Mouse (Mus musculus): ENCODE data around the gene Eya2. TPM values are rescaled to one million over a fixed set of nuclear protein-coding genes. Genes with fewer than 3 reads are reported as not detected.
"Not testable (repeated sequence)": the region's sequence is repeated elsewhere in the genome, so short reads cannot be mapped to it uniquely, and the experiment has no call there.

Gene Eya2
- total RNA-seq, 4 experiments from 2014 or later = 2.8 to 3.9 (median 3.5) TPM

GRCm38 (mm10) chr2:165769375-165769948 is 174.6 kb downstream of the Eya2 start:
- no peak for DNase-seq (ENCODE audit: low spot score in 2 of 2)

GRCm38 (mm10) chr2:165778927-165779326 is 184.1 kb downstream of the Eya2 start:
- DNase-seq (ENCODE audit: low spot score in 2 of 2) = peak; percentile 64 to 70

- DNase-seq (ENCODE audit: low spot score in 2 of 2) = peak; percentile 59 to 89
These were observed 187.5 kb downstream of the Eya2 start for GRCm38 (mm10) chr2:165782324-165782723.

GRCm38 (mm10) chr2:165785312-165786036 is 190.6 kb downstream of the Eya2 start:
- DNase-seq (ENCODE audit: low spot score in 2 of 2) = no peak

GRCm38 (mm10) chr2:165786467-165786866 is 191.6 kb downstream of the Eya2 start:
- no peak for DNase-seq (ENCODE audit: low spot score in 2 of 2)

- DNase-seq (ENCODE audit: low spot score in 2 of 2) = peak; percentile 44 to 69
These were observed 193.2 kb downstream of the Eya2 start for GRCm38 (mm10) chr2:165788005-165788404.

GRCm38 (mm10) chr2:165788796-165789195 is 194.0 kb downstream of the Eya2 start:
- DNase-seq (ENCODE audit: low spot score in 2 of 2) = no peak

GRCm38 (mm10) chr2:165789667-165790066 is 194.8 kb downstream of the Eya2 start:
- DNase-seq (ENCODE audit: low spot score in 2 of 2) = no peak

GRCm38 (mm10) chr2:165791026-165791425 is 196.2 kb downstream of the Eya2 start:
- no peak for DNase-seq (ENCODE audit: low spot score in 2 of 2)

- peak in 1 of 2 experiments; percentile 56 for DNase-seq (ENCODE audit: low spot score in 2 of 2)
These were observed 196.8 kb downstream of the Eya2 start for GRCm38 (mm10) chr2:165791657-165792056.

- no peak for DNase-seq (ENCODE audit: low spot score in 2 of 2)
These were observed 197.8 kb downstream of the Eya2 start for GRCm38 (mm10) chr2:165792431-165793282.

- DNase-seq (ENCODE audit: low spot score in 2 of 2) = no peak
These were observed 198.4 kb downstream of the Eya2 start for GRCm38 (mm10) chr2:165793283-165793638.

- no peak for DNase-seq (ENCODE audit: low spot score in 2 of 2)
These were observed 203.0 kb downstream of the Eya2 start for GRCm38 (mm10) chr2:165797876-165798275.

- not testable (repeated sequence) for DNase-seq (ENCODE audit: low spot score in 2 of 2)
These were observed 205.3 kb downstream of the Eya2 start for GRCm38 (mm10) chr2:165800174-165800573.

GRCm38 (mm10) chr2:165808179-165808975 is 213.5 kb downstream of the Eya2 start:
- DNase-seq (ENCODE audit: low spot score in 2 of 2) = no peak

GRCm38 (mm10) chr2:165809091-165809490 is 214.3 kb downstream of the Eya2 start:
- DNase-seq (ENCODE audit: low spot score in 2 of 2) = no peak

- no peak for DNase-seq (ENCODE audit: low spot score in 2 of 2)
These were observed 215.2 kb downstream of the Eya2 start for GRCm38 (mm10) chr2:165809901-165810477.

- peak in 1 of 2 experiments; percentile 59 for DNase-seq (ENCODE audit: low spot score in 2 of 2)
These were observed 216.7 kb downstream of the Eya2 start for GRCm38 (mm10) chr2:165811536-165811935.

GRCm38 (mm10) chr2:165812889-165813288 is 218.1 kb downstream of the Eya2 start:
- no peak for DNase-seq (ENCODE audit: low spot score in 2 of 2)

- no peak for DNase-seq (ENCODE audit: low spot score in 2 of 2)
These were observed 220.5 kb downstream of the Eya2 start for GRCm38 (mm10) chr2:165815103-165815880.
